Mouse (Mus musculus): ENCODE data around the gene Col6a4.

DNA sequence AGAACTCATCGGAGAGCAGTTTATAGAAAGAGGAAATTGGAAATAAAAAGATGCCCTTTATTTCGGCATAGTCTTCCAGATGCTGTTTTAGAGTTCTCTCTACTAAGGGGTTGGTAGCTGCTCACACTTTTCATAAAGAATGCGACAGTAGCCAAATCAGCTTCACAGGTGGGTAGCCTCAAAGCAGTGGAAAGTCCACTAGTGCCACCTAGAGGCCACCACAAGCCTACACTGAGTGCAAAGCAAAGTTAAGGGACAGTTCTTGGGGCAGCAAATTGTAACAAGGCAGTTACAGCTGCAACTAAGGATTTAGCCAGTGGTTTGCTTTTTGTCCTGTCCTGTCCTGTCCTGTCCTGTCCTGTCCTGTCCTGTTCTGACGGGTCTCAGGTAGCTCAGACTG, 27.0 kb upstream of the Col6a4 start:
- TF ChIP-seq EP300 (optimal IDR thresholded peaks at IDR 0.05), result no peak
- peak; percentile 77 for TF ChIP-seq CTCF (IDR thresholded peaks at IDR 0.05; ENCODE audit: low read depth)

Measured in stomach, postnatal 0 days (tissue).